Mouse (Mus musculus): Measurements from ENCODE around the gene Etv6. TPM values are rescaled to one million over a fixed set of nuclear protein-coding genes. Genes with fewer than 3 reads are reported as not detected.

Gene Etv6
- polyA plus RNA-seq, 1 experiment, result 16.2 TPM

- Histone ChIP-seq H3K27ac (ENCODE audit: insufficient read depth, low read depth, low read length) (no peak overlapping the region), H3K36me3 (ENCODE audit: control insufficient read depth, insufficient read depth, low read length) (peaks cover 3% of the 10 kb centered on the region; the same call in 1 of the 2 replicates), H3K27me3 (ENCODE audit: control insufficient read depth, insufficient read depth, low read length) (no peaks in the 10 kb centered on the region), H3K4me1 (ENCODE audit: control insufficient read depth, insufficient read depth, insufficient read length, low read length) (peaks cover 4% of the 10 kb centered on the region; the same call in 1 of the 2 replicates), H3K4me3 (ENCODE audit: low read depth, low read length) (no peak overlapping the region)
- TF ChIP-seq CTCF (IDR thresholded peaks at IDR 0.05; ENCODE audit: extremely low read depth, insufficient read length, insufficient replicate concordance, low read depth, low read length) (no peak), POLR2A (IDR thresholded peaks at IDR 0.05; ENCODE audit: low read depth, low read length) (no peak)
- WGBS, result 91% methylated on average over 1 of the region's 1 CpGs
These were observed 164.4 kb downstream of the Etv6 start for GRCm38 (mm10) chr6:134199895-134200294.

- Histone ChIP-seq H3K36me3 (ENCODE audit: control insufficient read depth, insufficient read depth, low read length) (peaks cover 3% of the 10 kb centered on the region; the same call in 1 of the 2 replicates), H3K27ac (ENCODE audit: insufficient read depth, low read depth, low read length) (no peak overlapping the region), H3K27me3 (ENCODE audit: control insufficient read depth, insufficient read depth, low read length) (no peaks in the 10 kb centered on the region), H3K4me3 (ENCODE audit: low read depth, low read length) (no peak overlapping the region), H3K4me1 (ENCODE audit: control insufficient read depth, insufficient read depth, insufficient read length, low read length) (peaks cover 4% of the 10 kb centered on the region; the same call in 1 of the 2 replicates)
- WGBS, result 73% methylated on average over 10 of the region's 10 CpGs
- TF ChIP-seq POLR2A (IDR thresholded peaks at IDR 0.05; ENCODE audit: low read depth, low read length) (no peak), CTCF (IDR thresholded peaks at IDR 0.05; ENCODE audit: extremely low read depth, insufficient read length, insufficient replicate concordance, low read depth, low read length) (no peak)
These were observed 165.1 kb downstream of the Etv6 start for GRCm38 (mm10) chr6:134200577-134200976.

GRCm38 (mm10) chr6:134202176-134202575, 166.7 kb downstream of the Etv6 start:
- no peak for TF ChIP-seq POLR2A (IDR thresholded peaks at IDR 0.05; ENCODE audit: low read depth, low read length)
- no peak for TF ChIP-seq CTCF (IDR thresholded peaks at IDR 0.05; ENCODE audit: extremely low read depth, insufficient read length, insufficient replicate concordance, low read depth, low read length)
- 84% methylated on average over 5 of the region's 5 CpGs for WGBS
- Histone ChIP-seq H3K4me3 (ENCODE audit: low read depth, low read length) (no peak overlapping the region), H3K27ac (ENCODE audit: insufficient read depth, low read depth, low read length) (no peak overlapping the region), H3K27me3 (ENCODE audit: control insufficient read depth, insufficient read depth, low read length) (no peaks in the 10 kb centered on the region), H3K4me1 (ENCODE audit: control insufficient read depth, insufficient read depth, insufficient read length, low read length) (peaks cover 11% of the 10 kb centered on the region; the same call in 1 of the 2 replicates), H3K36me3 (ENCODE audit: control insufficient read depth, insufficient read depth, low read length) (peaks cover 3% of the 10 kb centered on the region; the same call in 1 of the 2 replicates)

GRCm38 (mm10) chr6:134205163-134205562, 169.7 kb downstream of the Etv6 start:
- H3K4me1 ChIP-seq (ENCODE audit: control insufficient read depth, insufficient read depth, insufficient read length, low read length), result peaks cover 11% of the 10 kb centered on the region; the same call in 1 of the 2 replicates
- no peak overlapping the region for H3K27ac ChIP-seq (ENCODE audit: insufficient read depth, low read depth, low read length)
- WGBS, result 87% methylated on average over 11 of the region's 11 CpGs
- no peaks in the 10 kb centered on the region for H3K27me3 ChIP-seq (ENCODE audit: control insufficient read depth, insufficient read depth, low read length)
- TF ChIP-seq CTCF (IDR thresholded peaks at IDR 0.05; ENCODE audit: extremely low read depth, insufficient read length, insufficient replicate concordance, low read depth, low read length) (no peak), POLR2A (IDR thresholded peaks at IDR 0.05; ENCODE audit: low read depth, low read length) (no peak)
- H3K36me3 ChIP-seq (ENCODE audit: control insufficient read depth, insufficient read depth, low read length), result peaks cover 8% of the 10 kb centered on the region
- H3K4me3 ChIP-seq (ENCODE audit: low read depth, low read length), result no peak overlapping the region

GRCm38 (mm10) chr6:134205726-134206125, 170.2 kb downstream of the Etv6 start:
- Histone ChIP-seq H3K36me3 (ENCODE audit: control insufficient read depth, insufficient read depth, low read length) (peaks cover 8% of the 10 kb centered on the region), H3K27ac (ENCODE audit: insufficient read depth, low read depth, low read length) (0 out of 2 replicates have a peak overlapping the region, but pooled peaks have one; percentile 25), H3K4me1 (ENCODE audit: control insufficient read depth, insufficient read depth, insufficient read length, low read length) (peaks cover 15% of the 10 kb centered on the region; the same call in 1 of the 2 replicates), H3K4me3 (ENCODE audit: low read depth, low read length) (no peak overlapping the region), H3K27me3 (ENCODE audit: control insufficient read depth, insufficient read depth, low read length) (no peaks in the 10 kb centered on the region)
- TF ChIP-seq CTCF (IDR thresholded peaks at IDR 0.05; ENCODE audit: extremely low read depth, insufficient read length, insufficient replicate concordance, low read depth, low read length) (no peak), POLR2A (IDR thresholded peaks at IDR 0.05; ENCODE audit: low read depth, low read length) (no peak)
- WGBS, result 76% methylated on average over 5 of the region's 5 CpGs

GRCm38 (mm10) chr6:134206251-134206650, 170.8 kb downstream of the Etv6 start:
- WGBS, result 64% methylated on average over 5 of the region's 5 CpGs
- peaks cover 8% of the 10 kb centered on the region for H3K36me3 ChIP-seq (ENCODE audit: control insufficient read depth, insufficient read depth, low read length)
- peaks cover 16% of the 10 kb centered on the region; the same call in 1 of the 2 replicates for H3K4me1 ChIP-seq (ENCODE audit: control insufficient read depth, insufficient read depth, insufficient read length, low read length)
- H3K27me3 ChIP-seq (ENCODE audit: control insufficient read depth, insufficient read depth, low read length), result no peaks in the 10 kb centered on the region
- TF ChIP-seq CTCF (IDR thresholded peaks at IDR 0.05; ENCODE audit: extremely low read depth, insufficient read length, insufficient replicate concordance, low read depth, low read length) (no peak), POLR2A (IDR thresholded peaks at IDR 0.05; ENCODE audit: low read depth, low read length) (no peak)
- no peak overlapping the region for H3K4me3 ChIP-seq (ENCODE audit: low read depth, low read length)
- no peak overlapping the region for H3K27ac ChIP-seq (ENCODE audit: insufficient read depth, low read depth, low read length)

GRCm38 (mm10) chr6:134207391-134208179, 172.1 kb downstream of the Etv6 start:
- no peak overlapping the region for H3K4me3 ChIP-seq (ENCODE audit: low read depth, low read length)
- peaks cover 16% of the 10 kb centered on the region; the same call in 1 of the 2 replicates for H3K4me1 ChIP-seq (ENCODE audit: control insufficient read depth, insufficient read depth, insufficient read length, low read length)
- H3K27ac ChIP-seq (ENCODE audit: insufficient read depth, low read depth, low read length), result no peak overlapping the region
- WGBS, result 78% methylated on average over 19 of the region's 19 CpGs
- peaks cover 8% of the 10 kb centered on the region for H3K36me3 ChIP-seq (ENCODE audit: control insufficient read depth, insufficient read depth, low read length)
- TF ChIP-seq POLR2A (IDR thresholded peaks at IDR 0.05; ENCODE audit: low read depth, low read length), result no peak
- TF ChIP-seq CTCF (IDR thresholded peaks at IDR 0.05; ENCODE audit: extremely low read depth, insufficient read length, insufficient replicate concordance, low read depth, low read length), result no peak
- H3K27me3 ChIP-seq (ENCODE audit: control insufficient read depth, insufficient read depth, low read length), result no peaks in the 10 kb centered on the region
